Mouse (Mus musculus): ENCODE data around the gene Larp1. TPM values are rescaled to one million over a fixed set of nuclear protein-coding genes. Genes with fewer than 3 reads are reported as not detected.

Gene Larp1
- polyA plus RNA-seq (2012; ENCODE audit: insufficient read depth, insufficient read length, low replicate concordance, missing spikeins) = not detected in 2 replicates

DNA sequence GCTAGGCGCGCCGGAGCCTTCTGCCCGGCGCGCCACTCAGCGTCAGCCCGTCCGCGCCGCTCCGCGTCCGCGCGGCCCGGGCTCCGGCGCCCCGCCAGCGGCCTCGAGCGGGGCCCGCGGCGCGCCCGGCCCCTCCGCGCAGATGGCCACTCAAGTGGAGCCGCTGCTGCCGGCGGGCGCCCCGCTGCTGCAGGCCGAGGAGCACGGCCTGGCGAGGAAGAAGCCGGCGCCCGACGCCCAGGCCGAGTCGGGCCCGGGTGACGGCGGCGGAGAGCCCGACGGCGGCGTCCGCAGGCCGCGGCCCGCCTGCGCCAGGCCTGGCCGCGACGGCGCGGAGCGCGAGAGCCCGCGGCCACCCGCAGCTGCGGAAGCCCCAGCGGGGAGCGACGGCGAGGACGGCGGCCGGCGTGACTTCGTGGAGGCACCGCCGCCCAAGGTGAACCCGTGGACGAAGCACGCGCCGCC, at the start of gene Larp1:
Gene Larp1, plus strand, starts transcription at position 14 of the 465 bp plus-strand sequence.
- 7% methylated on average over 84 of the region's 84 CpGs for WGBS
- peak within 1 kb of the TSS; percentile 90 for H3K4me3 ChIP-seq (ENCODE audit: insufficient read depth, low read depth, low read length)
- H3K27ac ChIP-seq (ENCODE audit: insufficient read depth, low read depth, low read length) = peak within 1 kb of the TSS; percentile 79
- peaks cover 3% of the 10 kb centered on the region for H3K4me1 ChIP-seq (ENCODE audit: control insufficient read depth, insufficient read depth, low read length)
- no peak for TF ChIP-seq CTCF (IDR thresholded peaks at IDR 0.05; ENCODE audit: insufficient read depth, low read depth, low read length)
- TF ChIP-seq POLR2A (IDR thresholded peaks at IDR 0.05; ENCODE audit: insufficient read depth, low read depth, low read length) = no peak

DNA sequence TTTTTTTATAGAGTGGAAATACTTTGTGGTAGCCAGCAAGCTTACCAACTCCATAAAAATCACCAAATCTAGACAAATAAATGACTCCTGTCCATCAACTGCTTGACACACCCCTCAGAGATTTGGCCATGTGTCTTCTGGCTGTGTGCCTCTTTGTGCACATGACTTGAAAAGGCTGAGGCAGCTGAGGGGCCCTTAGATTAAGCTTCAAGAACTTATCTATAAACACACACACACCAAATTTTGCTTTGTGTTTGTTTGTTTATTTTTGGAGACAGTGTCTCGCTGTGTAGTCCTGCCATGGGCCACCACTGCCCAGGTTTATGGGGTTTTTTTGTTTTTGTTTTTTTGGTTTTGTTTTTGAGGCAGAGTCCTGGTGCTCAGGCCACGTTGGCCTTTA, 48.9 kb upstream of the Larp1 start:
- 89% methylated on average over 2 of the region's 2 CpGs for WGBS
- Histone ChIP-seq H3K4me1 (ENCODE audit: control insufficient read depth, insufficient read depth, low read length) (peaks cover 6% of the 10 kb centered on the region), H3K27ac (ENCODE audit: insufficient read depth, low read depth, low read length) (no peak overlapping the region), H3K4me3 (ENCODE audit: insufficient read depth, low read depth, low read length) (no peak overlapping the region)
- TF ChIP-seq CTCF (IDR thresholded peaks at IDR 0.05; ENCODE audit: insufficient read depth, low read depth, low read length) = no peak
- no peak for TF ChIP-seq POLR2A (IDR thresholded peaks at IDR 0.05; ENCODE audit: insufficient read depth, low read depth, low read length)

DNA sequence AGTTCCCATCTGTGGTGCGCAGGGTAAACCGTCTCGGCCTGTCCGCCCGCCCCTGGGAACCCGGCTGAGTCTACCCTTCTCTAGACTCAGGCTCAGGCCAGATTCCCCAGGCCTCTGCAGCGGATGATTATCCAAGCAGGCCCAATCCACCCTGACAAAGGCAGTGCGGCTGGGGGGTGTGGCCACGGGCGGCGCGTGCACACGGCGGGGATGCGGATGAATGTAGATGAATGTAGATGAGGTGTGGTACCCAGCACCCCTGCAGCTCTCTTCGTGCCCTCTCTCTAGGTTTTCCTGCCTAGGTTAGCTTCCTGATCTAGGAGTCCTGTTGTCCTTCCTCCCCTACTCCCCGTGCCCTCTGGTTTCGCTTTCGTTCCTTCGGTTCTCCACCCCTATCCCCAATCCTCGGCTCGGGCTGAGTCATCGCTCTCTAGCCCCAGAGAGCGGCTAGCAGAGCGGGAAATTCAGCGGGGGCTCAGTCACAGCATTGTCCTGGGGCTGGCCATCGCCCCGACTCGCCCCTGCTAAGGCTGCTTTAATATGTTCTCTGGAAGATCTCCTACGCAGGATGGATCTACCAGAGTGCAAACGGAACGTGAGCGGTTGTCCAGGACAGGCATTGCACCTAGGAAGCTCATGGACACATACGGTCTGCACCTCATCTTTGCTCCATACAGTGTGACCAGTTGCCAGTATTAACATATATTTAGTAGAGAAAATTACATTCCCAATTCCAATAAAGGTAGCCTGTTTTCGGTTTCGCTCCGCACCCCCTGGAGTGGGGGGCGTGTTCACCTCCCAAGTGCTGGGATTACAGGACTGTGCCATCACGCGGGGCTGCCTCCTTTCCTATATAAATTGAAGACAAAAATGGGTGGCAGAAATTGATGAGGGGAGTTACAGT, 46.2 kb upstream of the Larp1 start:
- WGBS = under 1% methylated on average over 40 of the region's 40 CpGs
- peak overlapping the region; percentile 85 for H3K27ac ChIP-seq (ENCODE audit: insufficient read depth, low read depth, low read length)
- peaks cover 6% of the 10 kb centered on the region for H3K4me1 ChIP-seq (ENCODE audit: control insufficient read depth, insufficient read depth, low read length)
- peak overlapping the region; percentile 87 for H3K4me3 ChIP-seq (ENCODE audit: insufficient read depth, low read depth, low read length)
- TF ChIP-seq POLR2A (IDR thresholded peaks at IDR 0.05; ENCODE audit: insufficient read depth, low read depth, low read length) = 0 out of 2 replicates have a peak, but pooled peaks have one; percentile 19
- TF ChIP-seq CTCF (IDR thresholded peaks at IDR 0.05; ENCODE audit: insufficient read depth, low read depth, low read length) = no peak

DNA sequence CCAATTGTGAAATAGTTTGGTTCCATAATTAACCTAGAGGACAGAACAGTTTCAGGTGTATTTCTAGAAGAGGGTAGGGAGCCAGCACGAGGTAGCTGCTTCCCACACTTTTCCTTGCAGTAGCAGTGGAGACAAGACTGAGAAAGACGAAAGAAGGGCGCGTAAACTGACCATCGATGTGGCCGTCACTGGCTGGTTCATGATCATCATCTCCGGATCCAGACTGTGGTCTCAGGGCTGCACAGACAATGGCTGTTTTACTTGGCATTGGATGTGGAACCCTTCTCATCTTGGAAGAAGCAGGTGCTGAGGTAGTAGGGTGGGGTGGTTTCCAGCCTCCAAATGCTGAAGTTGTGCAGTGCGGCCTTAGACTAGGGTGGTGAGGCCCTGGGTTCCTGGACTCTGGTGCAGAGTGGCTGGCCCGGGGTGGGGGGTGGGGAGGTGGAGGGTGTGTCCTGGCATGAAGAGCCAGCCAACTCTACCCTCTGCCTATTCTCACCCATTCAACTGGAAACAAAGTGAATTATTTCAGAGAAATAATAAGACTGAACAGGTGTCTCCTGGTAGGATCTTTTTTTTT, 45.5 kb upstream of the Larp1 start:
- 43% methylated on average over 9 of the region's 9 CpGs for whole genome bisulfite sequencing
- no peak for TF ChIP-seq CTCF (IDR thresholded peaks at IDR 0.05; ENCODE audit: insufficient read depth, low read depth, low read length)
- no peak for TF ChIP-seq POLR2A (IDR thresholded peaks at IDR 0.05; ENCODE audit: insufficient read depth, low read depth, low read length)
- no peak overlapping the region for H3K4me3 ChIP-seq (ENCODE audit: insufficient read depth, low read depth, low read length)
- H3K27ac ChIP-seq (ENCODE audit: insufficient read depth, low read depth, low read length) = no peak overlapping the region
- H3K4me1 ChIP-seq (ENCODE audit: control insufficient read depth, insufficient read depth, low read length) = peaks cover 6% of the 10 kb centered on the region

DNA sequence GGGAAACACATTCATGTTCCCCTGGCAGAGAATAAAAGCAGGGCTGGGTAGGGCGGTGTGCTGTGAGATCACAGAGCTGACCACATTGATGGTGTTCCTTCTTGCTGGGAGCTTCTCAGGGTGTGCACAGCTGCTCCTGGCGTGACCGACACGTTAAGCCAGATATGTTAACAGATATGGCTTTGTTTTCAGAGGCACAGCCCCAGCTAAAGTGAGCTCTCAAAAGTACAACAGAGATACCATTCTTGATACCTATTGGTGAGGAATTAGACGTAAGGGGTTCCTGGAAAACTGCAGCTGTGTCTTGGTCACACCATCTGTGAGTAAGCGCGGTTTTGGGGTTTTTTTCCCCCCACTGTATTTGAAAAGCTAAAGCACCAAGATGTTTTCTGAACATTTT, 42.2 kb upstream of the Larp1 start:
- H3K4me1 ChIP-seq (ENCODE audit: control insufficient read depth, insufficient read depth, low read length) = peaks cover 8% of the 10 kb centered on the region
- no peak overlapping the region for H3K27ac ChIP-seq (ENCODE audit: insufficient read depth, low read depth, low read length)
- no peak for TF ChIP-seq POLR2A (IDR thresholded peaks at IDR 0.05; ENCODE audit: insufficient read depth, low read depth, low read length)
- no peak for TF ChIP-seq CTCF (IDR thresholded peaks at IDR 0.05; ENCODE audit: insufficient read depth, low read depth, low read length)
- H3K4me3 ChIP-seq (ENCODE audit: insufficient read depth, low read depth, low read length) = no peak overlapping the region
- 47% methylated on average over 7 of the region's 7 CpGs for WGBS

DNA sequence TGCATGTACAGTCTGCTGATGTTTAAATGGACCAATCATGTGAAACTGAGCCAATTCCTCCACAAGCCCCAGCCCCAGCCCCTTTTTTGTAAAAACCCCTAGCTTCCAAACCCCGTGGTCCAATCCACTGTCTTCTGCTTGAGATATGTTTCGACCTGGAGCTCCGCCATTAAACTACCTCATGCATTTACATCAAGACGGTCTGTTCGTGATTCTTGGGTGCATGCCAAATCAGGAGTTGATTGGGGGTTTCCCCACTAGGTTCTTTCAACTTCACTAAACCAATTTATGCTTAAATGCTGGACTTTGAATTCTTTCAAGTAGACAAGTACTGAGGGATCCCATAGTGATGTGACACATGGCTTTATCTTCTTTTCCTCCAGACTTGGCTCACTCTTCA, 40.6 kb upstream of the Larp1 start:
- H3K4me1 ChIP-seq (ENCODE audit: control insufficient read depth, insufficient read depth, low read length) = peaks cover 5% of the 10 kb centered on the region
- no peak overlapping the region for H3K27ac ChIP-seq (ENCODE audit: insufficient read depth, low read depth, low read length)
- H3K4me3 ChIP-seq (ENCODE audit: insufficient read depth, low read depth, low read length) = no peak overlapping the region
- TF ChIP-seq CTCF (IDR thresholded peaks at IDR 0.05; ENCODE audit: insufficient read depth, low read depth, low read length) = no peak
- TF ChIP-seq POLR2A (IDR thresholded peaks at IDR 0.05; ENCODE audit: insufficient read depth, low read depth, low read length) = no peak
- WGBS = 49% methylated on average over 5 of the region's 5 CpGs

DNA sequence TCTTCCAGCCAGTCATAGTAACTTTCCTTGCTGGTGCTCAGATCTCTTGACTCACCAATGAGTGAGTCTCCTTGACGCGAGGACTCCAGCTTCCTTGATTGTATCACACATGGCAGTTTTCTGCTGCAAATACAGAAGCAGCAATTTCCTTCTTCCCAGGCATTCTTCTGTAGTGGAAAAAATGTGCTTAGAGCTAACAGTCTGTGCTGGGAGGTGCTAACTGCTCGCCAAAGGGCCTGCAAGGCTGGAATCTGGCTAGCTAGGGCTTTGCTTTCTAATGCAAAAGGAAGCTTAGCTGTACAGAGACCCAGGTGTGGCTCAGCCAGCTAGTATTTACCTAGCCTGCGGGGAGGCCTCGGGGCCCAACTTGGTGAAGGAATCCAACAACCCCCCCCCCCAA, 38.3 kb upstream of the Larp1 start:
- H3K4me3 ChIP-seq (ENCODE audit: insufficient read depth, low read depth, low read length) = no peak overlapping the region
- WGBS = 42% methylated on average over 5 of the region's 5 CpGs
- no peak overlapping the region for H3K27ac ChIP-seq (ENCODE audit: insufficient read depth, low read depth, low read length)
- 0 out of 2 replicates have a peak, but pooled peaks cover 2% of the 10 kb centered on the region for H3K4me1 ChIP-seq (ENCODE audit: control insufficient read depth, insufficient read depth, low read length)
- TF ChIP-seq POLR2A (IDR thresholded peaks at IDR 0.05; ENCODE audit: insufficient read depth, low read depth, low read length) (no peak), CTCF (IDR thresholded peaks at IDR 0.05; ENCODE audit: insufficient read depth, low read depth, low read length) (no peak)

DNA sequence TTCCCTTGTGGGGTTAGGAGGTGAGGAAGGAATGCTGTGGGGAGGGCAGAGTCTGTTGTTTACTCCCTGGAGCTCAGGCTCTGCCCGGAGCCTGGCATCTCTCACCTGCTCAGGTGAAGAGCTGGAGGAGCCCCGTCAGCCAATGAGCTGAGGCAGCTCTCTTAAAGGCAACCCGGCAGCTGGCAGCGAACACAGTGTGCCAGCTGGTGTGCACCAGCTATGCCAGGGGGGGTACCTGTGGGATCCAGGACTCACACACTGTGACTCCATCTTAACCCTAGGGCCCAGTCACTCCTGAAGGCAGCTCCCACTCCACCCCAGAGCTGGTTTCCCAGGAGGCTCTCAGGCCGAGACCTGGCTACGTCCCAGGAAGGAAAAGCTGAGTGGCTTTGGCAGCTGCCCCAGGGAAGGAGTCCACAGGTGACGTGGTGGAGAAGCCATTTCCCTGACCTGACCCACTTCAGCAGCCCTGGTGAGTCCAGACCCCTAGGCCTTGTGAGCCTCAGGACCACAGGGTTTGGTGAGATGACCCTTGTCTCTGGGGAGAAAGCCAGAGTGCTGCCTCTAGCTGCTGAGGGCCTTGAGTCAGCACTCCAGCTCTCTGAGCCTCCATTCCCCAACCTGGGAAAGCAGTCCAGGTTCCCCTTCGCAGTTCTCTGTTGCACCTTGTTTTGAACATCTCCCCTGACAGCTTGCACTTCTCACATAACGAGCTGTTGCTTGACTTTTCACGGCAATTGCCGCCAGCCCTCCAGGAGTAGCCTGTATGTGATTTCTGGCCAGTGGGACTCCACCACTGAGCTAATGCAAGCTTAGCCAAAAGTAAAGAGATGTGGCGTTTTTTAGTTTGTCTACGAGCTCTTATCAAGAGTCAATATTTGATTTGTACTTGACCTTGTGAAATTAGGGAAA, 35.6 kb upstream of the Larp1 start:
- TF ChIP-seq CTCF (IDR thresholded peaks at IDR 0.05; ENCODE audit: insufficient read depth, low read depth, low read length) (no peak), POLR2A (IDR thresholded peaks at IDR 0.05; ENCODE audit: insufficient read depth, low read depth, low read length) (no peak)
- 0 out of 2 replicates have a peak, but pooled peaks cover 2% of the 10 kb centered on the region for H3K4me1 ChIP-seq (ENCODE audit: control insufficient read depth, insufficient read depth, low read length)
- H3K27ac ChIP-seq (ENCODE audit: insufficient read depth, low read depth, low read length) = no peak overlapping the region
- H3K4me3 ChIP-seq (ENCODE audit: insufficient read depth, low read depth, low read length) = no peak overlapping the region
- 85% methylated on average over 13 of the region's 13 CpGs for WGBS
